Mouse (Mus musculus) embryonic facial prominence, embryonic 14.5 days (tissue): Measurements from ENCODE around the gene Nr2e1. TPM values are rescaled to one million over a fixed set of nuclear protein-coding genes. Genes with fewer than 3 reads are reported as not detected.

Source experiments
- ATAC-seq: fragments of 200-750 bp; cut with Nextera tagmentation; 2 replicates; pipeline ENCODE4 v1.8.0; 2017; ENCODE audit warnings: low read depth, moderate number of reproducible peaks, moderate TSS enrichment
- DNase-seq: peaks from one replicate; pipeline ENCODE4 v3.0.0-alpha.2; 2015; ENCODE audit warnings: low spot score
- H3K27ac ChIP-seq: fragments of 300-500 bp; sonication (generic); replicated peaks from 2 replicates; pipeline ENCODE4 v1.5.1; 2014; ENCODE audit warnings: low read depth, mild to moderate bottlenecking, low read length, moderate library complexity
- H3K27me3 ChIP-seq: fragments of 300-500 bp; sonication (generic); replicated peaks from 2 replicates; pipeline ENCODE4 v1.6.1; 2014; ENCODE audit warnings: low read length; ENCODE audit not compliant: control insufficient read depth, insufficient read depth
- H3K36me3 ChIP-seq: fragments of 300-500 bp; sonication (generic); 2 replicates; pipeline ENCODE4 v1.6.1; 2014; ENCODE audit warnings: low read length, mixed read lengths; ENCODE audit not compliant: control insufficient read depth, insufficient read depth
- H3K4me1 ChIP-seq: fragments of 300-500 bp; sonication (generic); 2 replicates; pipeline ENCODE4 v1.6.1; 2014; ENCODE audit warnings: antibody characterized with exemption, low read length; ENCODE audit not compliant: control insufficient read depth, insufficient read depth
- H3K4me2 ChIP-seq: fragments of 300-500 bp; sonication (generic); 2 replicates; pipeline ENCODE4 v1.6.1; 2014; ENCODE audit warnings: low read depth, mild to moderate bottlenecking, low read length, moderate library complexity, mixed read lengths
- H3K4me3 ChIP-seq: fragments of 300-500 bp; sonication (generic); 2 replicates; pipeline ENCODE4 v1.5.1; 2014; ENCODE audit warnings: low read depth, mild to moderate bottlenecking, low read length
- H3K9ac ChIP-seq: fragments of 300-500 bp; sonication (generic); 2 replicates; pipeline ENCODE4 v1.6.1; 2014; ENCODE audit warnings: low read depth, mild to moderate bottlenecking, low read length, moderate library complexity, mixed read lengths
- H3K9me3 ChIP-seq: fragments of 300-500 bp; sonication (generic); 2 replicates; pipeline ENCODE4 v1.6.1; 2016; ENCODE audit warnings: low read length; ENCODE audit not compliant: control insufficient read depth
- WGBS: fragments of 180-500 bp; shearing (Covaris S2); extraction: QIAGEN DNeasy Blood & Tissue Kit; methylation state at CpG from one replicate; pipeline ENCODE4 v1.1.7; 2014; 5-methylcytosine and 5-hydroxymethylcytosine counted together
- polyA plus RNA-seq: library from polyadenylated mRNA; unstranded; fragments of >200 nt; fragmentation: Nextera tagmentation; extraction: Ambion mirVana; gene quantifications from 2 replicates; pipeline ENCODE4 v1.2.1, GENCODE M21; 2014

Nr2e1 gene
- polyA plus RNA-seq, 1 experiment from 2014 or later, result 1.4 TPM

DNA sequence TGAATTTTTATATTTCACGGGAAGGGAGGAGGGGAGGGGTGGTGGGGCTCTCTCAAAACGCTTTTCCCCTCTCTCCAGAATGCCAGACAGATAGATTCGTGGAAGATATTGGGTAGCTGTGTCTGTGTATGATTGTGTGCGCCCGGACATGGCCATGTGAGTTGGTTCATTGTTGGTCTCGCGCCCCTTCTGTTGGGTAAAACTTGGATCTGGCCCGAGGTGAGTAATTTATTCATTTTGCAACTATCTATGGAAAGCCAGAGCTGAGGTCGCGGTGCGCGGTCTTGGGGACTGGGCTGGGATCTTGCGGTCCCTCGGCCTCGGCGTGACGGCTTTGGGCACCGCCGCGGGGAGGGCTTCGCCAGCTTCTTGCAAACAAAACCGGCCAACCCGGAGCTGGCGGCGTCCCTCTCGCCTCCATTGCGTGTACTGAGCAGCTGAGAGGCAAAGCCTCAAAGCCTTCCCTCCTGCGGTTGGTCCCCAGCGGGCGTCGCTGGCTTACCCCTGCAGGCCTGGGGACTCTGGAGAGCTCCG, 537 bp upstream of the Nr2e1 start:
- WGBS, result 2% methylated on average over 29 of the region's 32 CpGs
- H3K9me3 ChIP-seq, result no peaks in the 10 kb centered on the region
- H3K9ac ChIP-seq, result peak overlapping the region; percentile 40; the same call in 1 of the 2 replicates
- no peak overlapping the region for H3K27ac ChIP-seq
- H3K4me2 ChIP-seq, result peak overlapping the region; percentile 43
- H3K36me3 ChIP-seq, result no peaks in the 10 kb centered on the region
- ATAC-seq, result no peak; the same call in 1 of the 2 replicates
- peaks cover 5% of the 10 kb centered on the region; the same call in 1 of the 2 replicates for H3K4me1 ChIP-seq
- DNase-seq, result no peak
- H3K4me3 ChIP-seq, result peak overlapping the region; percentile 29
- H3K27me3 ChIP-seq, result peaks cover 98% of the 10 kb centered on the region

DNA sequence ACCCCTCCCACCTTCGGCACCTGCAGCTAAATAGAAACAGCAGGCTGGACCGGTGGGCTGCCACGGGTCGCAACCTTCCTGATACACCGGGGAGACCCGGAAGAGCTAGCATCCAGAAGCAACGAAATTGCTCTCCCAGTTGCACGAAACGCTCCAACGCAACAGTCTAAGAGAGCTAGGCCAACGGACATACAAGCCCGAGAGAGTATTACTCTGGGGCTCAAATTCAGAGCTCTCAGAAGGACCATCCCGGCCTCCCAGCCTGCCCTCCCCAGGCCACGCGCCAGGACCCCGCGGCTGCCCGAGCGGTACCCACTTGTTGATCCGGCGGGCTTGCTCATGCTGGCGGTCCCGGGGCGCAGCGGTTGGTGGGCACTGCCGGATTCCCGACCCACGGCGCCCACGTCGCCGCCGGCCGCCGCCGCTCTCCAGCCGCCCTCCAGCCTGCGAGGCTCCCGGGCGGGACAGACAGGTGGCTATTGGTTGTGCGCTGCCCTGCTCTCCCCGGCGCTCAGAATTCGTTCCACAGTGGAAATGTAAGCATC, 794 bp downstream of the Nr2e1 start:
- Histone ChIP-seq H3K9me3 (no peaks in the 10 kb centered on the region), H3K9ac (no peak overlapping the region), H3K4me3 (peak overlapping the region; percentile 29), H3K4me2 (peak overlapping the region; percentile 43), H3K27ac (no peak overlapping the region), H3K27me3 (peaks cover 99% of the 10 kb centered on the region), H3K4me1 (peaks cover 5% of the 10 kb centered on the region; the same call in 1 of the 2 replicates), H3K36me3 (no peaks in the 10 kb centered on the region)
- WGBS, result 1% methylated on average over 31 of the region's 44 CpGs
- DNase-seq (no peak), ATAC-seq (no peak)

DNA sequence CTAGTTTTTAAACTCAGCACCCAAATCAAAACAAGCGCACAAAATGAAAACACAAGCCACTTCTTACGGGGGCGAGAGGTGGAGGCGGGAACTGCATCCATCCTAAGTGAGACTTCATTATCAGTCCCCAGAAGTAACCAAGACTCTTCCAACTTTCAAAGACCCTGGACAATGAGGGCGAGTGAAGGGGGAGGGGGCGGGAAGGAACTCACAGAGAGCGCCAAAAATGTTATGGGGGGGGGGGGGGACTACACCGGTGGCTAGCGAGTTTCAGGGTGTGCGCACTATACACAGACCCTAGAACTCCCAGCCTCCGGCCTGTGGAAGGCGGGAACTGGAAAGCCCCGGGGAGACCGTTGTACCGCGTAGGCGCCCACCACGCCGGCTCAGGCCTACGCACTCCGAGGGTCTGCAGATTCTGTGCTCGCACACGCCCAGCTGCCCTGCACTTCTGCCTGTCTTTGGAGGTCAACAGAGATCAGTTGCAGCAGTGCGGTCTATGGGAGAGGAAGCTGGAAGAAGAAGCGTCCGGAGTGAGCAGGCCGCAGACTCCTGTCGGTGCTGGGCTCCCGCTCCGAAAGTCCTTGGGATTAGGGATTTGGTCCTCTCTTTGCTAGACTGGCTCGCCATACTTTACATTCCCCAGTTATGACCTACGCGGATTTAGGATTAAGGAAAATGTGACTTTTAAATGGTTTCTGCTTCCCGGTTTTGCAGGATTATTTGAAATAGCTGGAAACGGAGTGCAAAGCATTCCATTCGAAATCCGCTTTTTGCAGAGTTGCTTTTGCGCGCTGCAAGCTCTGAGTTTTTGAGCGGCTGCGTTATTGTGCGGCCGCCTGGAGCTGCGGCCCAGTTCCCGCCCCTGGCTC, 1.5 kb downstream of the Nr2e1 start:
- H3K36me3 ChIP-seq, result no peaks in the 10 kb centered on the region
- no peak for ATAC-seq
- peak overlapping the region; percentile 43 for H3K4me2 ChIP-seq
- WGBS, result 1% methylated on average over 32 of the region's 45 CpGs
- peak overlapping the region; percentile 29 for H3K4me3 ChIP-seq
- peaks cover 5% of the 10 kb centered on the region; the same call in 1 of the 2 replicates for H3K4me1 ChIP-seq
- no peaks in the 10 kb centered on the region for H3K9me3 ChIP-seq
- peaks cover 100% of the 10 kb centered on the region for H3K27me3 ChIP-seq
- no peak overlapping the region for H3K27ac ChIP-seq
- no peak overlapping the region; the same call in 1 of the 2 replicates for H3K9ac ChIP-seq
- no peak for DNase-seq

DNA sequence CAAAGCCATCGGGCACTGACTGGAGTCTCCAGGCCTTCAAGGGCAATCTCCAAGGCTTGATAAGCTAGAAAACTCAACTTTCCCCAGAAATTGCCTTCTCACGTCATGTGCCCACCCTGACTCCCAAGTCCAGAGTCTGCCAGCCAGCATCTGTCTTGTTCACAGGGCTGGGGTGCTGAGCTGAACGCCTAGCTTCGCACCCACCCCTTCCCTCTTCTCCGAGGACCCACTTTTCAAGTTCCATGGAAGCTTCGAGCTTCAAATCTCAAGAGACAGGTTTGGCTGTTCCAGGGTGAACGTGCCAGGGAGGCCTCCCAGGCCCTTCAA, 2.5 kb downstream of the Nr2e1 start:
- DNase-seq, result no peak
- 4% methylated on average over 7 of the region's 7 CpGs for WGBS
- no peaks in the 10 kb centered on the region for H3K36me3 ChIP-seq
- no peak overlapping the region for H3K9ac ChIP-seq
- H3K27ac ChIP-seq, result no peak overlapping the region
- no peaks in the 10 kb centered on the region for H3K9me3 ChIP-seq
- no peak overlapping the region for H3K4me2 ChIP-seq
- peaks cover 99% of the 10 kb centered on the region for H3K27me3 ChIP-seq
- peaks cover 5% of the 10 kb centered on the region; the same call in 1 of the 2 replicates for H3K4me1 ChIP-seq
- ATAC-seq, result no peak
- H3K4me3 ChIP-seq, result no peak overlapping the region

DNA sequence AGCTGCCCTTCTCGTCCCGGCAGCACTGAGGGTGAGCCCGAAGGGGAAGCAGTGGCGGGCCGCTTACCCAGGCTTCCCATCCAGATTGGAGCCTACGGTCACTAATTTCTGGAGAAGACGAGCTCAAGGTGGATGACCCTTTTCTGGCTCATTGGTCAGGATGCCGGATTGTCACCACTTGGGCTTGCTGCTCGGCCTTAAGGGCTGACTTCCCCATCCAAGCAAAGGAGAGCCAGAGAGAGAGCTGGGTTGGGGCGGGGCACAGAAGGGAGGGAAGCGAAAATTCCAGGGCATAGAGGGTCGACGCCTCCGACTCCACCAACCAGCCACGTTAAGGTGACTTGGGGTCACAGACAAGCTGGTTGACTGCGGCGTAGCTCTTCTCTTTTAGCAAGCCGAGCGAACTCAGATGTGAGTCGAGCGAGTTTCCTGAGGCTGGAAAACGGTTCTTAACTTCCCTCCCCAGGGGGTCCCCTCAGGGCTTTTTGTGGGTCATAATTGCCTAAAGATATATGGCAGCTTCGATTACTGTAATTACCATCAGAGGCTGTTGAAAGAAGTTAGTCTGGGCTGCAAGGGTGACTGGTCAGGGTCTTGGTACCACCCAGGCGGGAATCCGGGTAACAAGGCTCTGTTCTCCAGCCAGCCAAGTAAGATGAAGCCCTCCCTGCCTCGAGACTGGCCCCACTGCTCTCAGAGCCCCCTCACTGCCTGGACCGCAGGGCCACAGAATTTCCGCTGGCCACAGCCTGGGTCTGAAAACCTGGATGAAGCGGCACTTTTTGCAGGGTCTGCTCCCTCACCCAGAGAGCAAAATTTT, 3.1 kb downstream of the Nr2e1 start:
- H3K27me3 ChIP-seq, result peaks cover 99% of the 10 kb centered on the region
- H3K4me2 ChIP-seq, result peak overlapping the region; percentile 31
- 2% methylated on average over 28 of the region's 29 CpGs for WGBS
- DNase-seq (peak; percentile 74), ATAC-seq (peak; percentile 21; the same call in 1 of the 2 replicates)
- 0 out of 2 replicates have a peak overlapping the region, but pooled peaks have one; percentile 8 for H3K9ac ChIP-seq
- peak overlapping the region; percentile 23 for H3K4me3 ChIP-seq
- H3K27ac ChIP-seq, result no peak overlapping the region
- H3K9me3 ChIP-seq, result no peaks in the 10 kb centered on the region
- H3K4me1 ChIP-seq, result peaks cover 5% of the 10 kb centered on the region; the same call in 1 of the 2 replicates
- H3K36me3 ChIP-seq, result no peaks in the 10 kb centered on the region

DNA sequence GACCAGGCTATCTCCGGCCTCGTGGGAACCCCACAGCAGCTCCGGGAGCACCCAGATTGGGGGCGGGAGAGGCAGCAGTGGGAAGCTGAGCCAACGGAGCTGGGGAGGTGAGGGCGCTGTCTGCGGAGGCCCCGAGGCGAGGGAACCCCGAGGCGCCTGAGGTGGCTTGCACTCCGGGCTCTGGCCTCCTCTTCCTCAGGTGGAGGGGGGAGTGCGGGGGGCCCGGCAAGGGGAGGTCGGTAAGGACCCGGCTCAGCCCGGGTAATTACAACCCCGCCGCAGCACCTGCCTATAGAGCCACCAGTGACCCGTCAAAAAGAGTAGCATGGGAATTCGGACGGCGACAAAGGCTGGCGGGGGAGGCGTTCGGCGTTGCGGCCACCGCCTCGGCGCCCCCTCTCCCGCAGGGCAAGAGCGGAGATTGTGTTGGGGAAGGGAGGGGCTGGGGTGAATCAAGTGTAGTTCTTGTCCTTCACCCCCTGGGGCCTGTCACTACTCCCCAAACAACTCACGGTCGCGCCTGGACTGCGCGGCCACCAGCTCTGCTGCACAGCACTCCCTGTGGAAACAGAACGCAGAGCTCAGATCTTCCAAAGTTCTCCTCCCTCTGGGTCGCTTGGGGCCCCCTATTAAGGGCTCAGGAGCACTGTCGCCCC, 3.8 kb downstream of the Nr2e1 start:
- peak; percentile 23; the same call in 1 of the 2 replicates for ATAC-seq
- H3K9me3 ChIP-seq, result no peaks in the 10 kb centered on the region
- no peak overlapping the region for H3K27ac ChIP-seq
- peak overlapping the region; percentile 23 for H3K4me3 ChIP-seq
- 1% methylated on average over 26 of the region's 41 CpGs for WGBS
- peaks cover 99% of the 10 kb centered on the region for H3K27me3 ChIP-seq
- peak overlapping the region; percentile 31 for H3K4me2 ChIP-seq
- no peaks in the 10 kb centered on the region for H3K36me3 ChIP-seq
- peak overlapping the region; percentile 8; the same call in 1 of the 2 replicates for H3K9ac ChIP-seq
- peaks cover 5% of the 10 kb centered on the region; the same call in 1 of the 2 replicates for H3K4me1 ChIP-seq
- no peak for DNase-seq

DNA sequence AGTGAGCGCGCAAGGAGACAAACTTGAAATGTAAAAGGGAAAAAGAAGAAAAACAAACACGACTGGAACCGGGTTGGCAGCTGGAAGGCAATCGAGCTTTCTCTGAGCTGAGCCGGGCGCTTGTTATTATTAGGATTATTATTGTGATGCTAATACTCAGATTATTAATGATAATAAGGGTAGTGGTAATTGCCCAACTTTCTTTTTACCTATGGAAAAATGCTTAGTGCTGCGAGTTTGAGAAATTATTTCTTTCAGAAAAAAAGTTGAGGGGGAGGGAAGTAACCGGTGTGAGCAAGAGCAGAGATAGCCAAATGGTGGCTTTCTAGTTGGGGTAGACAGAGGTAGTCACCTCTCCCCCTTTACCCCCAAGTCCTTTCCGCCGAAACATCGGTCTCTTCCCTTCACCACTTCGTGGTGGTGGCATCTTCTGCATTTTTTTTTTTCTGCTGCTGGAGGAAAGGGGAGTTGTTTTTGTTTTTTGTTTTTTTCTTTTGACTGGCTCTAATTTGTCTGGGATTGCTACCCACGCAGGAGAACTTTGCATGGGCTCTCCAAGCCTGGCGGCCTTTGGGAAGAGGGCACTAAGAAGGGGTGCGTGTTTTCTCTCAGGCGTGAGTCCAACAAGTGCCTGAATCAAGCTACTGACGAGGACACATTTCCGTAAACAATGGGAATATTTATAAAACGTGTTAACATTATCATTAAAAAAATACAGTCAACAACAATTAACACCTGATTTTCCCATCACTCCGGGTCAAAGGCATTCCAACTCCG, 4.5 kb downstream of the Nr2e1 start:
- H3K27ac ChIP-seq, result no peak overlapping the region
- DNase-seq (no peak), ATAC-seq (no peak)
- no peak overlapping the region for H3K9ac ChIP-seq
- H3K36me3 ChIP-seq, result no peaks in the 10 kb centered on the region
- WGBS, result under 1% methylated on average over 22 of the region's 22 CpGs
- no peaks in the 10 kb centered on the region for H3K9me3 ChIP-seq
- H3K4me3 ChIP-seq, result peak overlapping the region; percentile 23; the same call in 1 of the 2 replicates
- H3K27me3 ChIP-seq, result peaks cover 99% of the 10 kb centered on the region
- peak overlapping the region; percentile 20; the same call in 1 of the 2 replicates for H3K4me2 ChIP-seq
- H3K4me1 ChIP-seq, result peaks cover 5% of the 10 kb centered on the region; the same call in 1 of the 2 replicates
